In the genomic region with DNA sequence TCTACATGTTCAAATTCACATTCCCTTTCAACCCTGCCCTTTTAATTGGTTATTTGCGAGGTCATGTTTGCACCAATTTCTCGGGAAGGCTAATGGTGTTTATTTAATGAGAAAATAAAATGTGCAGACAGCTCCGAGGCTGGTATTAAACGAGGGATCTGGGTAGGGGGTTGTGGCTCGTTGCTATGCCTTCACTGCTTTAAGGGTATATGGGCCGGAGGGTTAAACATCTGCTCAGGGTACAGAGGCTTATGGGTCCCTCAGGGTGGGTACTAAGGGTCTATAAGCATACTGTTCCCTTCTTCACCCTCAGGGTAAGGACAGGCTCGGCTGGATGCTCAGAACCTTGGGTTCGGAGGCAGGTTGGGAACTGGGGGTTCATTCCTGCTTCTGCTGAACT, we compare ENCODE assay signal across 14 mouse cellular contexts.
DNase-seq lines count a peak whose midpoint lies in the region; ATAC-seq and TF ChIP-seq lines count a peak whose summit lies in the region.
"Had no signal": no experiment of that assay in that cellular context is flagged by ENCODE, and none has a peak within 500 bp of the region (broad histone marks: within the 10 kb centered on the region; RNA-seq: fewer than 3 reads in every experiment).

No protein-coding gene starts in this region.

- peaks cover 30% of the 10 kb centered on the region for H3K4me1 ChIP-seq in forebrain, embryonic 11.5 days (replicated peaks; ENCODE audit: control insufficient read depth, insufficient read depth, low read length)
- peaks cover 41% of the 10 kb centered on the region for H3K4me1 ChIP-seq in forebrain, embryonic 15.5 days
- peaks cover 53% of the 10 kb centered on the region for H3K4me1 ChIP-seq in midbrain, embryonic 11.5 days (ENCODE audit: control insufficient read depth, insufficient read depth, low read length)
- peaks cover 36% of the 10 kb centered on the region for H3K4me1 ChIP-seq in neural tube, embryonic 14.5 days (ENCODE audit: control insufficient read depth, insufficient read depth, low read length)
- H3K4me1 ChIP-seq: liver, embryonic 15.5 days had no signal

- H3K4me3 ChIP-seq in forebrain, embryonic 11.5 days (ENCODE audit: low read depth, low read length) = no peak overlapping the region
- no peak overlapping the region for H3K4me3 ChIP-seq in forebrain, embryonic 15.5 days
- H3K4me3 ChIP-seq in layer of hippocampus, adult 2 months = no peak overlapping the region
- H3K4me3 ChIP-seq in midbrain, embryonic 11.5 days (ENCODE audit: low read depth, low read length) = no peak overlapping the region
- H3K4me3 ChIP-seq in neural tube, embryonic 14.5 days (ENCODE audit: low read depth, low read length) = no peak overlapping the region
- H3K4me3 ChIP-seq: erythroblast, embryonic 14.5 days; intestine, embryonic 15.5 days; limb, embryonic 12.5 days; liver, embryonic 15.5 days had no signal

- H3K9me3 ChIP-seq in forebrain, embryonic 11.5 days (ENCODE audit: control insufficient read depth, low read length) = no peaks in the 10 kb centered on the region
- H3K9me3 ChIP-seq in forebrain, embryonic 15.5 days = no peaks in the 10 kb centered on the region
- no peaks in the 10 kb centered on the region for H3K9me3 ChIP-seq in midbrain, embryonic 11.5 days (ENCODE audit: control insufficient read depth, low read length)
- H3K9me3 ChIP-seq in neural tube, embryonic 14.5 days (ENCODE audit: control insufficient read depth, low read length) = no peaks in the 10 kb centered on the region
- H3K9me3 ChIP-seq: intestine, embryonic 15.5 days; limb, embryonic 12.5 days; liver, embryonic 15.5 days had no signal

- 39% methylated on average over 8 of the region's 8 CpGs for WGBS in forebrain, embryonic 11.5 days
- 31% methylated on average over 8 of the region's 8 CpGs for WGBS in forebrain, embryonic 15.5 days
- WGBS in midbrain, embryonic 11.5 days = 55% methylated on average over 8 of the region's 8 CpGs
- WGBS in neural tube, embryonic 14.5 days = 18% methylated on average over 8 of the region's 8 CpGs

- TF ChIP-seq CTCF in layer of hippocampus, adult 2 months (conservative IDR thresholded peaks at IDR 0.05) = no peak

- H3K27me3 ChIP-seq in forebrain, embryonic 11.5 days (ENCODE audit: control insufficient read depth, insufficient read depth, low read length) = no peaks in the 10 kb centered on the region
- H3K27me3 ChIP-seq in forebrain, embryonic 15.5 days = no peaks in the 10 kb centered on the region
- H3K27me3 ChIP-seq in midbrain, embryonic 11.5 days (ENCODE audit: control insufficient read depth, insufficient read depth, low read length) = no peaks in the 10 kb centered on the region
- no peaks in the 10 kb centered on the region for H3K27me3 ChIP-seq in neural tube, embryonic 14.5 days (ENCODE audit: control insufficient read depth, insufficient read depth, low read length)
- H3K27me3 ChIP-seq: intestine, embryonic 15.5 days; liver, embryonic 15.5 days had no signal

- no peaks in the 10 kb centered on the region; the same call in 1 of the 2 replicates for H3K36me3 ChIP-seq in forebrain, embryonic 11.5 days (ENCODE audit: control insufficient read depth, insufficient read depth, low read length)
- H3K36me3 ChIP-seq in forebrain, embryonic 15.5 days = no peaks in the 10 kb centered on the region
- no peaks in the 10 kb centered on the region; the same call in 1 of the 2 replicates for H3K36me3 ChIP-seq in midbrain, embryonic 11.5 days (ENCODE audit: control insufficient read depth, insufficient read depth, low read length)
- H3K36me3 ChIP-seq in neural tube, embryonic 14.5 days (ENCODE audit: control insufficient read depth, insufficient read depth, low read length) = no peaks in the 10 kb centered on the region
- H3K36me3 ChIP-seq: intestine, embryonic 15.5 days; limb, embryonic 12.5 days; liver, embryonic 15.5 days had no signal

- no peak overlapping the region for H3K9ac ChIP-seq in forebrain, embryonic 11.5 days (ENCODE audit: low read length)
- no peak overlapping the region for H3K9ac ChIP-seq in forebrain, embryonic 15.5 days (replicated peaks)
- H3K9ac ChIP-seq in midbrain, embryonic 11.5 days (ENCODE audit: low read length) = peak overlapping the region; percentile 33; the same call in 1 of the 2 replicates
- 0 out of 2 replicates have a peak overlapping the region, but pooled peaks have one; percentile 25 for H3K9ac ChIP-seq in neural tube, embryonic 14.5 days (replicated peaks; ENCODE audit: low read depth, low read length)
- H3K9ac ChIP-seq: intestine, embryonic 15.5 days; limb, embryonic 12.5 days; liver, embryonic 15.5 days had no signal

- no peak for ATAC-seq in forebrain, embryonic 11.5 days (replicated peaks; ENCODE audit: low FRiP score)
- no peak for ATAC-seq in forebrain, embryonic 15.5 days (replicated peaks)
- ATAC-seq in midbrain, embryonic 11.5 days (ENCODE audit: low FRiP score) = no peak
- ATAC-seq in neural tube, embryonic 14.5 days (ENCODE audit: low read depth) = no peak

- DNase-seq in forebrain, embryonic 11.5 days (ENCODE audit: low spot score) = peak; percentile 50
- DNase-seq in layer of hippocampus, adult 2 months (ENCODE audit: low spot score in 2 of 2) = no peak
- no peak for DNase-seq in layer of hippocampus, adult 11-12 months (ENCODE audit: low spot score)
- peak; percentile 85 for DNase-seq in midbrain, embryonic 11.5 days (ENCODE audit: low spot score, missing footprints)
- no peak for DNase-seq in left cerebral cortex, adult 18-20 months (ENCODE audit: low spot score in 2 of 2)
- no peak for DNase-seq in lung, postnatal 25 days (ENCODE audit: low spot score)
- DNase-seq: right cerebral cortex, postnatal 25 days; thymus, postnatal 36 days had no signal

- peak overlapping the region; percentile 72 for H3K27ac ChIP-seq in forebrain, embryonic 11.5 days (ENCODE audit: low read depth, low read length)
- no peak overlapping the region for H3K27ac ChIP-seq in forebrain, embryonic 15.5 days (replicated peaks)
- peak overlapping the region; percentile 48; the same call in 1 of the 2 replicates for H3K27ac ChIP-seq in layer of hippocampus, adult 2 months
- H3K27ac ChIP-seq in midbrain, embryonic 11.5 days (ENCODE audit: low read depth, low read length) = peak overlapping the region; percentile 69
- H3K27ac ChIP-seq in neural tube, embryonic 14.5 days (ENCODE audit: low read depth, low read length) = peak overlapping the region; percentile 44; the same call in 1 of the 2 replicates
- H3K27ac ChIP-seq: intestine, embryonic 15.5 days; liver, embryonic 15.5 days had no signal

- no peak overlapping the region for H3K4me2 ChIP-seq in forebrain, embryonic 11.5 days (ENCODE audit: low read depth, low read length, severe bottlenecking)
- no peak overlapping the region for H3K4me2 ChIP-seq in forebrain, embryonic 15.5 days (replicated peaks)
- H3K4me2 ChIP-seq in midbrain, embryonic 11.5 days = no peak overlapping the region
- no peak overlapping the region for H3K4me2 ChIP-seq in neural tube, embryonic 14.5 days (ENCODE audit: low read depth, low read length)
- H3K4me2 ChIP-seq: intestine, embryonic 15.5 days; limb, embryonic 12.5 days; liver, embryonic 15.5 days had no signal

Comparison
In these comparisons a context has a peak if more than half of its experiments do, and no peak if none do; other contexts are left out.
1. DNase-seq: peak in forebrain, embryonic 11.5 days (single experiment) and midbrain, embryonic 11.5 days (single experiment); none in layer of hippocampus, adult 2 months (0 of 2), layer of hippocampus, adult 11-12 months (single experiment), left cerebral cortex, adult 18-20 months (0 of 2) and lung, postnatal 25 days (single experiment).
2. H3K9ac ChIP-seq: peak in midbrain, embryonic 11.5 days (single experiment) and neural tube, embryonic 14.5 days (single experiment); none in forebrain, embryonic 11.5 days (single experiment) and forebrain, embryonic 15.5 days (single experiment).